Mouse (Mus musculus) liver, embryonic 14.5 days (tissue): ENCODE measurements at regions not wholly inside any gene's neighbourhood (a gene's known extent, or its start where the extent isn't known, plus 50 kb on each side); places are given as distances from the start of the nearest gene placed in this dataset.

Source experiments
- ATAC-seq: fragments of 200-750 bp; cut with Nextera tagmentation; 2 replicates; pipeline ENCODE4 v1.8.0; 2017; ENCODE audit warnings: moderate number of reproducible peaks, mild to moderate bottlenecking, moderate library complexity; ENCODE audit not compliant: insufficient read depth
- DNase-seq, 3 experiments: peaks; one replicate each; pipeline ENCODE4 v3.0.0-alpha.2; 2012 to 2013; ENCODE audit warnings: low read depth in 3 of 3, low spot score in 3 of 3
- H3K27ac ChIP-seq: fragments of 300-500 bp; sonication (generic); 2 replicates; pipeline ENCODE4 v1.5.1; 2014; ENCODE audit warnings: moderate library complexity, mild to moderate bottlenecking, control low read depth, inconsistent platforms
- H3K27me3 ChIP-seq: fragments of 300-500 bp; sonication (generic); 2 replicates; pipeline ENCODE4 v1.6.1; 2014; ENCODE audit warnings: mild to moderate bottlenecking, low read length, moderate library complexity; ENCODE audit not compliant: control insufficient read depth, insufficient read depth
- H3K36me3 ChIP-seq: fragments of 300-500 bp; sonication (generic); replicated peaks from 2 replicates; pipeline ENCODE4 v1.6.1; 2014; ENCODE audit warnings: low read depth; ENCODE audit not compliant: control insufficient read depth, insufficient read depth
- H3K4me1 ChIP-seq, 2 experiments: fragments of 200-500 bp in 1 of 2; fragments of 300-500 bp in 1 of 2; sonication (generic) in 1 of 2; replicated peaks; 2 replicates each; pipeline ENCODE4 v1.6.1; 2012 to 2014; ENCODE audit warnings: antibody characterized with exemption in 1 of 2, inconsistent platforms in 1 of 2, low read length in 1 of 2; ENCODE audit not compliant: control insufficient read depth in 2 of 2, insufficient read depth in 2 of 2
- H3K4me2 ChIP-seq: fragments of 300-500 bp; sonication (generic); 2 replicates; pipeline ENCODE4 v1.6.1; 2014; ENCODE audit warnings: low read depth, mild to moderate bottlenecking, control low read depth, moderate library complexity
- H3K4me3 ChIP-seq, 2 experiments: fragments of 200-500 bp in 1 of 2; fragments of 300-500 bp in 1 of 2; sonication (generic) in 1 of 2; 2 replicates each; pipeline ENCODE4 v1.5.1; 2012 to 2014; ENCODE audit warnings: low read depth in 2 of 2, low read length in 2 of 2, mild to moderate bottlenecking in 2 of 2, control low read depth in 1 of 2, inconsistent platforms in 1 of 2, moderate library complexity in 1 of 2; ENCODE audit not compliant: insufficient read depth in 1 of 2
- H3K9ac ChIP-seq: fragments of 300-500 bp; sonication (generic); replicated peaks from 2 replicates; pipeline ENCODE4 v1.6.1; 2014; ENCODE audit warnings: mild to moderate bottlenecking, control low read depth, moderate library complexity
- H3K9me3 ChIP-seq: fragments of 300-500 bp; sonication (generic); 2 replicates; pipeline ENCODE4 v1.6.1; 2016; ENCODE audit warnings: low read length, mixed read lengths; ENCODE audit not compliant: control insufficient read depth
- CTCF ChIP-seq: IDR thresholded peaks from 2 replicates; pipeline ENCODE4 v1.5.1; 2016; ENCODE audit warnings: antibody characterized with exemption, low read depth, control low read depth
- EP300 ChIP-seq: IDR thresholded peaks from 2 replicates; pipeline ENCODE4 v1.6.1; 2016; ENCODE audit warnings: antibody characterized with exemption, low read depth
- WGBS: fragments of 180-500 bp; shearing (Covaris S2); extraction: QIAGEN DNeasy Blood & Tissue Kit; methylation state at CpG from one replicate; pipeline ENCODE4 v1.1.7; 2014; ENCODE audit not compliant: insufficient replicate concordance; 5-methylcytosine and 5-hydroxymethylcytosine counted together

DNA sequence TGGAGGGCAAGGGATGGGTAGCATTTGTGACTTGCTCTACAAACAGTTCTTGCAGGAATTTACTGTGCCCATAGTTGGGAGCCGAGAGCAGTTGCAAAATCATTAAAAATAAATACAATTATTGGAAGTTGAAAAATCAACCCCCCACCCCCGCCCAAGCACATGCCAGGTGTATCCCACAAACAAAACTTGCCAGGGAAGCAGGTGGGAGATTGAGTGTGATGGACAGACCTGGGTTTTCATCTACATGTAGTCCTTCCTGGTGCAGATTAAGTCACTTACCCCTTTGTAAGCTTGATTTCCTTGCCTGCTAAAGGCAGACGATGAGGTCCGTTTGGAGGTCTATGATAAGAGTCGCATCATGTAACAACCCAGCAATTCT lies 280.3 kb downstream of the Insig2 start:
- Histone ChIP-seq H3K9me3 (no peaks in the 10 kb centered on the region), H3K36me3 (no peaks in the 10 kb centered on the region), H3K4me2 (no peak overlapping the region), H3K9ac (no peak overlapping the region), H3K27me3 (no peaks in the 10 kb centered on the region), H3K27ac (no peak overlapping the region), H3K4me3 (no peak overlapping the region), H3K4me1 (no peaks in the 10 kb centered on the region)
- no peak for TF ChIP-seq EP300
- no peak for TF ChIP-seq CTCF
- DNase-seq (no peak), ATAC-seq (no peak)
- 61% methylated on average over 5 of the region's 5 CpGs for WGBS

- H3K4me1 ChIP-seq = no peaks in the 10 kb centered on the region
- TF ChIP-seq CTCF (no peak; the same call in 1 of the 2 replicates), EP300 (no peak)
- H3K27ac ChIP-seq = no peak overlapping the region
- 35% methylated on average over 11 of the region's 11 CpGs for WGBS
- H3K4me2 ChIP-seq = no peak overlapping the region
- no peak overlapping the region for H3K4me3 ChIP-seq
- no peak overlapping the region for H3K9ac ChIP-seq
- DNase-seq (no peak), ATAC-seq (no peak)
- no peaks in the 10 kb centered on the region for H3K36me3 ChIP-seq
- H3K9me3 ChIP-seq = no peaks in the 10 kb centered on the region
- no peaks in the 10 kb centered on the region for H3K27me3 ChIP-seq
These were observed 278.7 kb downstream of the Insig2 start for GRCm38 (mm10) chr1:121053692-121054091.

DNA sequence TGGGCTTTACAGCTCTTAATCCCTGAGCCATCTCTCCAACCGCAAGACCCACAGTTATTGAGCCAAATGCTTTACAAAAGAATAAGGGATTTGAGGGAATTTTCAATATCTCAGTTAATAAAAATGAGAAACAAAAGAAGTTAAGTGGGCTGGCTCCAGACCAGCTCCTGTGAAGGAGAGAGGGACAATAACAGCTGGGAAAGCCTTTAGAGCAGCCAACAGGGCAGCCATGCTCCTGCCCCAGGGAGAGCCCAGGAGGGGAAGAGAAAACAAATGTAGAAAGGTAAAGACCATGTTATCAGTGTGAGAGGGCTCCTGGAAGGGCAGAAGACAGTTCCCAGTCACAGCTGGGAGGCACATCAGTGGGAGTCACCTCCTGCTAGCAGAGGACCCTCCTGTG lies 257.8 kb downstream of the Insig2 start:
- WGBS = 59% methylated on average over 1 of the region's 1 CpGs
- no peak overlapping the region for H3K4me2 ChIP-seq
- TF ChIP-seq EP300 (no peak), CTCF (no peak)
- H3K9ac ChIP-seq = no peak overlapping the region
- H3K4me3 ChIP-seq = no peak overlapping the region
- no peaks in the 10 kb centered on the region for H3K36me3 ChIP-seq
- H3K4me1 ChIP-seq = no peaks in the 10 kb centered on the region
- no peak for ATAC-seq
- H3K27me3 ChIP-seq = no peaks in the 10 kb centered on the region
- no peak overlapping the region for H3K27ac ChIP-seq
- DNase-seq = no peak
- no peaks in the 10 kb centered on the region for H3K9me3 ChIP-seq

DNA sequence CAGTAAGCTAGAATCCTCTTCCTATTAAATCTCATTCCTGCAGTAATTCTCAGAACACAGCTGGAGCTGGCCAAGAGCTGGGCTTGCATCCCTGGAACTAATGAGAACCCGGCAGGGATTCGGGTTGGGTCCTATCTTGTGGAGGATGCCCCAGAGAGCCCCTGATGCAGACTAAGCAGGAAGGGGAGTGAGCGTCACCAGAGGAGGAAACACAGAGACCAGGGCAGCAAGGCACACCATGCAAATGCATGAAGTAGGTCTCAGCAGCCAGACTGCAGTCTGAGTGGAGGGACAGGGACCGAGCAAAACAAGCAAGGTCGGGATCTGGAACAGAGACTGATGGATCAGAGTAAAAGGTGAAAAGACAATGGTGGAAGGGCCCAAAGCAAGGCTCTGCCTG lies 249.6 kb downstream of the Insig2 start:
- Histone ChIP-seq H3K27me3 (no peaks in the 10 kb centered on the region), H3K36me3 (no peaks in the 10 kb centered on the region), H3K9ac (no peak overlapping the region), H3K4me2 (no peak overlapping the region), H3K4me3 (no peak overlapping the region), H3K4me1 (no peaks in the 10 kb centered on the region), H3K27ac (no peak overlapping the region), H3K9me3 (no peaks in the 10 kb centered on the region)
- DNase-seq (no peak), ATAC-seq (no peak)
- 36% methylated on average over 5 of the region's 5 CpGs for WGBS
- TF ChIP-seq EP300 (no peak), CTCF (no peak)

GRCm38 (mm10) chr1:121085101-121085727 lies 247.2 kb downstream of the Insig2 start:
- Histone ChIP-seq H3K4me3 (no peak overlapping the region), H3K4me1 (peaks cover 0 to 2% of the 10 kb centered on the region in 2 experiments; a peak in 2 of 4 replicates), H3K4me2 (no peak overlapping the region), H3K9me3 (no peaks in the 10 kb centered on the region), H3K27me3 (no peaks in the 10 kb centered on the region), H3K27ac (no peak overlapping the region), H3K9ac (no peak overlapping the region), H3K36me3 (no peaks in the 10 kb centered on the region)
- ATAC-seq (no peak), DNase-seq (no peak)
- 44% methylated on average over 2 of the region's 2 CpGs for WGBS
- TF ChIP-seq CTCF (no peak), EP300 (no peak)
